Mouse (Mus musculus) spleen, postnatal 36 days (tissue): ENCODE measurements around the gene Olfr808.

ENCODE experiments used
- DNase-seq, 2 experiments: peaks; one replicate each; pipeline ENCODE4 v3.0.0; 2022; ENCODE audit warnings: low spot score in 2 of 2, mixed read lengths in 1 of 2

The Olfr808 gene

DNA sequence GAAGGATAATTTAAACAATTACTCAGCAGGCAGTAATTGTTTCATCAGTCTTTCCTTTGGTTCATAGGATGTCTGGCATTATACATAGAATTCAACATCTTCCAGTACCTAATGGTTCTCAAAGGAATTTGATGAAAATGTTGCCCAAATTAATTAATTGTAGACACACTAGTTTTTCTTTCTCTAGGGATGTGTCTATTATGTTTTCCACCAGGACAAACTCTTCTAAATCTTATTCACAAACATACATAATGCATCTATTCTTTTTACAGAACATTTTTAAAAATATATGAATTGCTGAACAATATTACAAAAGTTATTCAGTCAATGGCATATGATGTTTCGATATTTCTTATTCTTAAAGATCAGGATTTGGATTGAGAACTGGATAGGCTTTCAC lies at the start of gene Olfr808:
Gene Olfr808, plus strand, starts transcription at position 301 of the 400 bp plus-strand sequence.
- DNase-seq, result no peak

DNA sequence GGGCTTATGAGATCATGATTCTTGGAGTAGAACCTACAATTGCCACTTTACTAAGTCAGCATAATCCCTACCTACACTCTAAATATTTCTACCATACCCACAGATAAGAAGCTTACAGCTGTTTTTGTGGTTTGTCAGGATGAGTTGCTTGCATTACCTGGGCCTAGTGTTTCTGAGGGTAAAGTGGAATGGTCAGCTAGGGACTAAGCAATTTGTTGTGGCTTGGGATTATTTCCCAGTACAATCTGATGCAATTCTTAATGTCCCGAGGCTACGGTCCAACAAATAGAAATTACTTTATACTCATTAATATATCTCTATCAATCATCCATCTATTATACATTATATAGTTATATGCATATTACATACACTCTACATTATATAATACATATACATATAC lies 36.0 kb upstream of the Olfr808 start, which contains the start of gene Olfr805:
Gene Olfr805, minus strand, starts transcription at position 101 of the 400 bp plus-strand sequence.
- DNase-seq, result no peak

GRCm38 (mm10) chr10:129741821-129742220 lies 23.5 kb upstream of the Olfr808 start, which contains the start of gene Olfr806:
TSS of gene Olfr806 (minus strand) at chr10:129741921.
- no peak for DNase-seq

GRCm38 (mm10) chr10:129757693-129758092 lies 7.6 kb upstream of the Olfr808 start, which contains the start of gene Olfr807:
TSS of gene Olfr807 (minus strand) at chr10:129757793.
- no peak for DNase-seq

- DNase-seq, result no peak
Observed at GRCm38 (mm10) chr10:129774338-129774737, 9.1 kb downstream of the Olfr808 start, which contains the start of gene Olfr809. TSS of gene Olfr809 (plus strand) at chr10:129774638.

GRCm38 (mm10) chr10:129778123-129778522 lies 12.8 kb downstream of the Olfr808 start:
- no peak for DNase-seq

GRCm38 (mm10) chr10:129794817-129795216 lies 29.5 kb downstream of the Olfr808 start, which contains the start of gene Olfr810:
TSS of gene Olfr810 (minus strand) at chr10:129794917.
- DNase-seq, result no peak

DNA sequence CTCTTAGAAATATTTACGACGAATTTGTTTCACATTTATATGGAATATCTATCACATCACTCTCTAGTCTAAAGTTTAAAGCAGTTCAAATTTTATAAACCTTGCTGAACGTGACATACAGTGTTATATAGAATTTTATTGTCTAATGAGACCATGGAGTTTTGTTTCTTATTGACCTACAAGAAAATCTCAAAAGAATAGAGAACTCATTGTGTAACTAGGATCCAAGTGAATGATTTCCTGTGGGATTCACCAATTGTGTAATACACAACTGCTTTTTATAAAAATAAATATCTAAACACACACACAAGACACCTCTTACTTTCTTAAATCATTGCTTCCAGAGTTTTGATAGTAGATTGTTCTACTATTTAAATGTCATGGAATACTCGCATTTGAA lies 39.0 kb downstream of the Olfr808 start, which contains the start of gene Olfr811:
Gene Olfr811, minus strand, starts transcription at position 101 of the 400 bp plus-strand sequence.
- no peak for DNase-seq
